Mouse (Mus musculus) frontal cortex, postnatal 36 days (tissue): ENCODE data around the gene Ywhag.

ENCODE experiments used
- DNase-seq, 2 experiments: peaks; one replicate each; pipeline ENCODE4 v3.0.0; 2022; ENCODE audit warnings: low spot score in 2 of 2

The Ywhag gene

DNA sequence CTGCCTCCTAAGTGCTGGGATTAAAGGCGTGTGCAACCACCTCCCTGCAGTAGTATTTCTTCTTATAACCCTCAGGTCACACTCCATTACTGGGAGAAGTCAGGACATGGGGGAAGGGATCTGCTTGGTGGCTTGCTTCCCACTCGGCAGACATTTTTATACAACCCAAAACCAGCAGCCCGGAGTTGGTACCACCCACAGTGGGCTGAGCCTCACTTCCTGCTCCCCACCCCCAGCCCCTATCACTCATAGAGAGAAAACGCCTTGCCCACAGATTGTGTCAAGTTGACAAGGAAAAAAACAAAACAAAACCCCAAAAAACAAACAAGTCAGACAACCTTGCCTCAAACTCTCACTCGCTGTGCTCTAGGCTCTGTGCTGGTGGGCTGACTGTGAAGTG lies 21.2 kb downstream of the Ywhag start:
- DNase-seq, result no peak

DNA sequence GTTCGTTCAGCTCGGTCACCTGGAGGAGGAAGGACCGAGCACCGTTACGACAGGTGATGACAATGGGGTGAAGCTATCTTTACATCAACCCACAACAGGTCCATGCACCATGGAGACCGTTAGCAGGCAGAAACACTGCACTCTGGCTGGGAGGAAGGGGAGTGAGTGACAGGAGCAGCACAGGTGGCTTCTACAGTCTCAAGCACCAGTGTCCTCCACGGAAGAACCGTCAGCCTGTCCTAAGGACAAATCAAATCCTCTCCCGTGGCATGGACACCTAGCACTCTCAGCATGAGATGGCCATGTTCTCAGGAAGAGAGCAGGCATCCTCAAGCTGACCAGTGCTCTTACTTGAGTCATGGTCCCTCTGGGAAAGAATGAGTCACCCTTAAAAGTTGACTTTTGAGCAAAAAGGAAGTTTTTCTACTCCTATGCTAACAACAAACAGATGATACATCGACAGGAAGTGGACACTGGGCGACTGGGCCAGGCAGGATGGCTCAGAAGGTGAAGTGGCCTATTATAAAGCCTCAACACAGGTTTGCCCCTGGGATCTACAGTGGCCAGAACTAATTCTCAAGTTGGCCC lies 22.7 kb downstream of the Ywhag start:
- no peak for DNase-seq

DNA sequence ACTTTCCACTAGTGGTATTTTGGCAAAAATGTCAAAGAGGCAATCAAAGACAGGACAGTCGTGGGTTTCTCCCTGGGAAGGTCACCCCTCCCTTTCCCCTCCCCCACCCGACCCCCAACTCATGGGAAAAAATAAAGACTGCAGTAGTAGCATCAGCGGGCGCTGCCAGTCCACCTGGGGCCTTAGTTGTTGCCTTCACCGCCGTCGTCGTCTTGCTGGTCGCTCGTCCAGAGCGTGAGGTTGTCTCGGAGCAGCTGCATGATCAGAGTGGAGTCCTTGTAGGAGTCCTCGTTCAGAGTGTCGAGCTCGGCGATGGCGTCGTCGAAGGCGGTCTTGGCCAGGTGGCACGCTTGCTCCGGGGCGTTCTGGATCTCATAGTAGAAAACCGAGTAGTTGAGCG lies 23.6 kb downstream of the Ywhag start:
- no peak for DNase-seq

DNA sequence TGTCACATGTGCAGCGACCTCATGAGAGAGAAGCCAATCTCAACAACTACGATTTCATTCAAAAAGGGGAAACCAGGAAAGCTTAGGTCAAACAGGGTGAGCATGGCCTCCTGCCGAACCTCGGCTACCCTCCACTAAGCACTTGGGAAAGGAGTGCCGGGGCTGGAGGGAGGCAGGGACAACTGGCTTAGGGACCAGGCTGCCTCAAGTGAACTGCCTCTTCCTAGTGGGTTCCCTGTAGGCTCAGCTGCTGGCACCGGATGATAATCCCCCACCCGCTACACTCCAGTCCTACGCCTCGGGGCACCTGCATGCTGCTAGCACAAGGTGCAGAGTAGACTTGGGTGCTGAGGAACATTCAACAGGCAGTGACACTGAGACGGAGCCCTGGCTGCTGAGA lies 24.8 kb downstream of the Ywhag start:
- DNase-seq, result no peak

GRCm38 (mm10) chr5:135908989-135909388 lies 25.4 kb downstream of the Ywhag start:
- no peak for DNase-seq

DNA sequence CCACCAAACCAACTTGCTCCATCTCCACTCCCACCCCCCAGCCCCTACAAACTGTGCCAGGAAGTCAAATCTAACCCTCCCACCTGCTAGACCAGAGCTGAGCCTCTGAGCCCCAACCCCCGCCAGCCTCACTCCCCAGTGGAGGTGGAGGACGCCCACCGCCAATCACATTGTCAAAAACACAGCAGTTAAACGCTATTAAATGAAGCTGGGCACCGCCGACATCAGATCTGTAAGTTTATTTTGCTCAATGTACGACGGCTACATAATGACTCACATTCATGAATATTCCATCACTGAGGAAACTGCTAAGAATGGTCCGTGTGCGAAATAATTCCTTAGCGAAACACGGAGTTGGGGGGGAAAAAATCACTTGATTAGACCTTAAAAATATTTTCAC lies 26.2 kb downstream of the Ywhag start:
- DNase-seq, result peak in 1 of 2 experiments; percentile 46

- DNase-seq, result no peak
Observed at GRCm38 (mm10) chr5:135907256-135907655, 27.2 kb downstream of the Ywhag start.

DNA sequence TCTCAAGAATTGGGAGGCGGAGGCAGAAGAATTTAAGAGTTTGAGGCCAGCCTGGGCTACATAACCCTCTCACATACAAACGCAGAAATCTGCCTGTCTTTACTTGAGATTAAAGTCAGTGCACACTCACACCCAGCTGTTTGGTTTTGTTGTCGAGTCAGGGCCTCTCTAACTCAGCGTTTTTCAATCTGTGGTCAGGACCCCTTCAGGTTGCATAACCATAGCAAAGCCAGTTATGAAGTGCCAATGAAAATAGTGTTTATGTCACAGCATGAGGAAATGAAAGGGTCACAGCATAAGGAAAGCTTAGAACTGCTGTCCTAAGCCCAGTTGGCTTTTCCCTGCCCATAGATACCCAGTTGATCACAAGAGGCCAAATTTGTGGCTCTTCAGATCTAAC lies 27.6 kb downstream of the Ywhag start:
- no peak for DNase-seq

GRCm38 (mm10) chr5:135905320-135906225 lies 28.8 kb downstream of the Ywhag start:
- DNase-seq, result no peak

DNA sequence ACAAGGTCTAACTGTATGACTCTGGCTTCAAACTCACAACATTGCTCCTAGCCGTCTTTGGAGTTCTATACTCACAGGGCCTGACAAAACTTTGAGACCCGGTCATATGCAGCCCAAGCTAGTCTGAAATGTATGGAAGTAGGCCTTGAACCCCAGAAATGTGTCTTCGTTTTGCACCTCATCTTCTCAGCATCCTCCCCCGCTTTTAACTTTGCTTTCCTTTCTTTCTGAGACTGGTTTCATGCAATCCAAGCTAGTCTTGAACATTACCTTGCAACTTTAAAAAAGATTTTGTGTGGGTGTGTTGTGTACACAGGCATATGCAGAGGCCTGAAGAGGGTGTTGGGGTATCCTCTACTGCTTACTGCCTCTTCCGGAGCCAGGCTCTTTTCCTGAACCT lies 30.2 kb downstream of the Ywhag start:
- no peak for DNase-seq

GRCm38 (mm10) chr5:135903551-135904151 lies 30.8 kb downstream of the Ywhag start:
- peak; percentile 94 for DNase-seq

DNA sequence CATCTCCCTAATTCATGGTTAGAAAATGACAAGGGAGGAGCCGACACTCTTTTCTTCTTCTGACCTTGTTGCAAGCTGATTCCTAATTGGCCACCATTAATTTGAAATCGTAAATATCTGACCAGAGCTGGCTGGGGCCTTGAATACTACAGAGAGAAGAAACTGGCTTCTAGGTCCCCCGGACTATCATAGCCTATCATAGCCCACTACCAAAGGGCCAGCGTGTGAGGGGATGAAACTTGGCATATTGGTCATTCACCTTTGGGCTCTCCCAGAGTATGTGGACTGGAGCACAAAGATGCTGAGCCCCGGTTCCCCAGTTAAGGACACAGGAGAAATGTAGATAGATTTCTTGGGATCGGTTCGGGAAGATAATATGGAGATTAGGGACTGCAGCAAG lies 31.4 kb downstream of the Ywhag start:
- no peak for DNase-seq

DNA sequence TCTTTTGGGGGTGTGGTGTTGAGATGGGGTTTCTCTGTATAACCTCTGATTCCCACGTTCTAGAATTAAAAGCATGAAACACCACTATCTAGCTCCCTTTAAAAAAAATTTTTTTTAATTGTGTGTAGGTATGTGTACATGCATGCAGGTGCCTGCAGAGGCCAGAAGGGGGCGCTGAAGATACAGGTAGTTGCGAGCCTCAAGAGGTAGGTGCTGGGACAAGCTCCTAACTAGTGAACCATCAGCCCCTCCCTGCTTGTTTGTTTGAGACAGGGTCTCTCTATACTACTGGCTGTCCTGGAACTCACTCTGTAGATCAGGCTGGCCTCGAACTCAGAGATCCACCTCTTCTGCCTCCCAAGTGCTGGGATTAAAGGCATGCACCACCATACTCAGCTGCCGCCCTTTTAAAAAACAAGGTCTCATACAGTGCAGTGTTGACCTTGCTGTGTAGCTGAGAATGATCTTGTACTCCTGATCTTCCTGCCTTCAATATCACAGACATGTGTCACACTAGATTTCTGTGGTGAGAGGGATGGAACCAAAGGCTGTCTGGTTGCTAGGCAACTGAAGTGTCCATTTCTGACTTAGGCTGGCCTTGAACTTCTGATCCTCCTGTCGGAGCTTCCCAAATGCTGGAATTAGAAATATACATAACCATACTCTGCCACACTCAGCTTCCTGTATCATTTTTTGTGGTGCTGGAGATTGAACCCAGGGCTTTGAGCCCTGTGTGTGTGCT lies 32.9 kb downstream of the Ywhag start:
- DNase-seq, result no peak

- no peak for DNase-seq
Observed at GRCm38 (mm10) chr5:135900701-135901100, 33.7 kb downstream of the Ywhag start.

DNA sequence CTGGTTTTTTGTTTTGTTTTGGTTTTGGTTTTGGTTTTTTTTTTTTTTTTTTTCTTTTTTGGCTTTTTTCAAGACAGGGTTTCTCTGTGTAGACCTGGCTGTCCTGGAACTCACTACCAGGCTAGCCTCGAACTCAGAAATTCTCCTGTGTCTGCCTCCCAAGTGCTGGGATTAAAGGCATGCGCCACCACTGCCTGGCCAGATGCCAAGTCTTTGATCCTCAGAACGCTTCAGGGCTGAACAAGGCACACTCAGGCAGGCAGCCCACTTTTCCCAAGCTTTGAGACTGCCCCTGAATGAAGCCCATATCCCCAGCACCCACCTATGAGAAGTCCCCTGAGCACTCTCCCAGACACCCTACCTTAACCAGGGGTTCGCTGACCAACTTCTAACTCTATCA lies 34.6 kb downstream of the Ywhag start:
- no peak for DNase-seq

GRCm38 (mm10) chr5:135898995-135899394 lies 35.4 kb downstream of the Ywhag start:
- no peak for DNase-seq

GRCm38 (mm10) chr5:135898028-135898427 lies 36.4 kb downstream of the Ywhag start:
- no peak for DNase-seq

GRCm38 (mm10) chr5:135894958-135895357 lies 39.5 kb downstream of the Ywhag start:
- DNase-seq, result no peak

DNA sequence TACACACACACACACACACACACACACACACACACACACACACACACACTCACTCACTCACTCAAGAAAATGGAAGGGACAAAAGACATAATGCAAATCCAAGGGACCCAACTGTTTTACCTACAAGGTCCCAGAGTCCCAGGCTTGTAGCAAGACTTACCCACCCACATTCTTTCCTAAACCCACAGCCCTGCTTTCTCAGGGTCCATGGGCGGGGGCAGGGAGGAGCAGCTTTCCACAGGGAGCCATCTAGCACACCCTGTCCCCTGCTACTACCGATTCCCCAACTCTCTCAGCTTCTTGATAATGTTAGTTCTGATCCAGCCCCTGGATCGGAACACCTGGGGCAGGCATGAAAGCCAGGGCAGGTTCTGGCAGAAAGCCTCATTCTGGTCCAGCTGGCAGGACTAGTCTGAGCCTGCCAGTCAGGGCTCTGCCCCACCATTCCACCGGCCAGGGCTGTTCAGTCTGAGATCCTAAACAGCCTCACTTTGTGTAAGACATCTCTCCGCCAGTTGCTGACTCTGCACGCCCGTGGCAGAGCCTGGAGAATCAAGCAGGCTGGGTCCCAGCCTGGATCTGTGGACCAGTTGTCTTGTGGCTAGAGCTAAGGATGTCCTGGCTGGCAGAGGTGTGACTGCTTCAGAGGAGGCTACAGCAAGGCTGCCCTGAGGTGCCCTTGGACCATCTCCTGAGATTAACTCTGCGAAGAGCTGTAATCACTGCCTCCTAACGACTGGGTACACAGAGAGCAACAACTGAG lies 41.6 kb downstream of the Ywhag start:
- no peak for DNase-seq

DNA sequence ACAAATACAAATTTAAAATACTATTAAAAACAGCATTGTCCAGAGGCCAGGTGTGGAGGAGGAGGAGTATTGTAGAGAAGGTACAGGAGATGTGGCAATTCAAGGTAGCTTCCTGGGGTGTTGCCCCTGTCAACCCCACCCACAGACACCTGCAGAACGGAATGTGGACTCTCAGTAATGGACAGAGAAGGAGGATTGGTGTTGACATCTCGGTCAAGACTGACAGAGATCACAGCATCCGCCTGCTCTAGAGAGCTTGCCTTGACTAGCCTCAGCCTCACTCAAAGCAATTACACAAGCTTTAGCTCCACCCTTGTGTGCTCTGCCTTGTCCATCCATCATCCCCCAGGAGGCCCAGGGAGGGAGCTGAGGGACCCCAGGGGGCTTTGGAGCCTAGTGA lies 43.5 kb downstream of the Ywhag start:
- no peak for DNase-seq

DNA sequence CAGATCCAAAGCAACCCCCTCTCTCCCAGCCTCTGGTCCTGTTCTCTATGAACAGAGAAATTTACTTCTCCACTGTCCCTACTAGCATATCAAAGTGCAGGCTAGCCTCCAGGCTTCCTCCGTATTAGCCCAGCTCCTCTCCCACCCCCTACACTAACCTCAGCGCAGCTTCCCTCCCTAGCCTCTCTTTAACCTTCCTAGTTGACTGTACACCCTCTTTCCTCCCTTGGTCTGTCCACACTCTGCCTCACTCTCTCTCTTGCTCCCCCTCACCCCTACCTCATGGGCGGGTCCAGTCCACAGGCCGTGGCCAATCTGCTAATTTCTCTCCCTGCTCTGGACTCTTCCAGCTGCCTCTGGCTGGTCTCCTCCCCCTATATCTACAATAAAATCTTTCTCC lies 44.1 kb downstream of the Ywhag start:
- no peak for DNase-seq
